Mouse (Mus musculus) heart, postnatal 36 days (tissue): ENCODE measurements at regions not wholly inside any gene's neighbourhood (a gene's known extent, or its start where the extent isn't known, plus 50 kb on each side); places are given as distances from the start of the nearest gene placed in this dataset.

Experiments
- DNase-seq, 2 experiments: peaks; one replicate each; pipeline ENCODE4 v3.0.0; 2021 to 2022
- intact Hi-C: fragments of 180-260 bp; cut with DNase I; formaldehyde crosslinking; loops from one replicate; pipeline ENCODE4 v1.15.1; 2025

GRCm38 (mm10) chr11:56169576-56169975, 128.8 kb upstream of the Nmur2 start:
- intact Hi-C loops, result no loop called here
- DNase-seq, result no peak

DNA sequence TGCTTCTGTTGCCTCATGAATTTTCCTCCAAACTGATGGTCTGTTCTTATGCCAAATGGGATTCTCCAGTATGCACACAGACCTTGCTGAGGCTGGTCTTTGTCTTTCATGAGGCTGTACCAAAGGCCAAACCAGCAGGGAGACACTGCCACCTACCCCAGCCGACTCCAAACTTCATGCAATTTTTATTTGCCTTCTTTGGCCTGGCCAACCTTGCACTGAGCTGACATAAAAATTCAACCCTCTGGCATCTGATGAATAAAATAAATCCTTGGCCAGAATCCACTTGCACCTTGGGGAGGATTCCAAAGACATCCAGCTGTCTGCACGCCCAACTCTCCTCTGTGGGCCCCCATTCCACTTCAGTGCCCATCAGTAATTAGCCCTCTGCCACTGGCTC, 126.0 kb upstream of the Nmur2 start:
- intact Hi-C loops, result no loop called here

GRCm38 (mm10) chr11:56165759-56166158, 124.9 kb upstream of the Nmur2 start:
- no peak for DNase-seq
- intact Hi-C loops, result no loop called here

More for the DNA sequence above, 126.0 kb upstream of the Nmur2 start:
- no peak for DNase-seq

GRCm38 (mm10) chr11:56160286-56160685, 119.5 kb upstream of the Nmur2 start:
- intact Hi-C loops, result no loop called here
- no peak for DNase-seq

GRCm38 (mm10) chr11:56159412-56160074, 118.7 kb upstream of the Nmur2 start:
- intact Hi-C loops, result loop anchor here (1.0 to 5.0 kb wide), 2 partner anchors 1153 to 1307 kb away; no protein-coding TSS in a partner anchor
- DNase-seq, result peak; percentile 31 to 36

GRCm38 (mm10) chr11:56150825-56151342, 110.1 kb upstream of the Nmur2 start:
- no peak for DNase-seq
- intact Hi-C loops, result no loop called here

GRCm38 (mm10) chr11:56149752-56150151, 108.9 kb upstream of the Nmur2 start:
- no peak for DNase-seq
- intact Hi-C loops, result no loop called here

DNA sequence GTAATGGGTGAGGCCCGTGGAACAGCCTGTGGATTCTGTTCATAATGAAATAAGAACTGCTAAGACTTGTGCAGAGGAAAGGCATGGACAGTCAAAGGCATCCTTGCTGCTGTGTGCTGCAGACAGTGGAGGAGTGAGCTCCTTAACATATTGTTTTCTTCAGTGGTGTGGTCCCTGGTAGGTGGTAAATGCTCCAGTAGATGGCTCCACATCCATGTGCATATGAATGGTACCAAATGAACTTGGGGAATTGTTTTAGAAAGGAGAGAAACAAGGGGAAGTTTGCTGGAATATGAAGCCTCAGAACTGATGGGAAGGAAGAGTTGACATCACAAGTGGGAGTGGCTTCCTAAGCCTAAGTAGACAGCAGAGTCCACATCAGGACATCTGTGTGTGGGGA, 108.1 kb upstream of the Nmur2 start:
- intact Hi-C loops, result no loop called here
- DNase-seq, result no peak

- no peak for DNase-seq
- intact Hi-C loops, result no loop called here
These were observed 105.9 kb upstream of the Nmur2 start for GRCm38 (mm10) chr11:56146708-56147107.

DNA sequence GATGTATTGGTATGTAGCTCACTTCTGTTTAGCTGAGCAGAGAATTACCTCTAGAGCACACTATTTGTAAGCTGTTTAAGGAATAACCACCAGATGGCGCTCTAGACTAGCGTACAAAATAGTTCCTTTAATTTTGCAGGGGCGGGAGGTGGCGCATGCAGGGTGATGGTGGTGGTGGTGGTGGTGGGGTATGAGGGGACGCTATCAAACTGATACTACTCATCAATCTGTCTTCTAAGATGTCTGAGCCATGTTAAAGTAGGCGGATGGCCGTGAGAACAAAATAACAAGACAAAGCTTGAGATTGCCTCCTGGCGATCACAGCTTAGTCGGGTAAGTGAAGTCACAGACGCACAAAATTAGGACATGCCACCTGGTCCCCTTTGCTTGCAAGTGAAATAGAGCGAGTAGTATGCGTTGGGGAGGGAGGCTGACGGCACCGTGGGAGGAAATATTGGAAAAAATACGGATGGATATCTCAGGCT, 90.6 kb upstream of the Nmur2 start:
- DNase-seq, result peak; percentile 4 to 22
- intact Hi-C loops, result loop anchor here (1.0 to 2.0 kb wide), 2 partner anchors 1179 to 1336 kb away; no protein-coding TSS in a partner anchor

- peak in 1 of 2 experiments; percentile 8 for DNase-seq
- intact Hi-C loops, result no loop called here
These were observed 75.9 kb upstream of the Nmur2 start for GRCm38 (mm10) chr11:56116553-56117232.

DNA sequence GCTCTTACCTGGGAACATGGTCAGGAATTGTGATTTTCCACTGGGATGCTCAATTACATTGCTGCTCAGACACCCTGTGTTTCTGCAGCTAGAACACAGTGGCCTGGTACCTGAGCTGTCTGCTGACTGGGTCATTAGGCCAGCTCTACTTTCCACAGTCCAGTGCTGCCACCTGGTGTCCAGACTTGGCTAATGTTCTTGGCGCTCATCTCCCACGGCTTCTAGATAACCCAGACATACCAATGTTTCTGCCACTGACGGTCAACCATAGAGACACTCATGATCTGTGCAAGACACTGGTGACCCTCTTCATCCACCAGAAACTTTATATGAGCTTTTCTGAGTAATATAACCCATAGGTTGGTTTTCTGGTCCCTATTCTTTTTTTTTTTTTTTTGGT, 67.1 kb upstream of the Nmur2 start:
- DNase-seq, result peak; percentile 54 to 70
- intact Hi-C loops, result loop anchor here (1.0 to 5.0 kb wide), 3 partner anchors 95 to 590 kb away; no protein-coding TSS in a partner anchor

GRCm38 (mm10) chr11:56105632-56106031, 64.8 kb upstream of the Nmur2 start:
- DNase-seq, result peak; percentile 23 to 29

GRCm38 (mm10) chr11:56092891-56093290, 52.1 kb upstream of the Nmur2 start:
- intact Hi-C loops, result no loop called here

More at GRCm38 (mm10) chr11:56105632-56106031, 64.8 kb upstream of the Nmur2 start:
- intact Hi-C loops, result loop anchor here (5.0 kb wide), 1 partner anchor 533 kb away; no protein-coding TSS in a partner anchor

More at GRCm38 (mm10) chr11:56092891-56093290, 52.1 kb upstream of the Nmur2 start:
- DNase-seq, result no peak
